8 mouse cellular contexts compared by ENCODE assay signal in the genomic region with DNA sequence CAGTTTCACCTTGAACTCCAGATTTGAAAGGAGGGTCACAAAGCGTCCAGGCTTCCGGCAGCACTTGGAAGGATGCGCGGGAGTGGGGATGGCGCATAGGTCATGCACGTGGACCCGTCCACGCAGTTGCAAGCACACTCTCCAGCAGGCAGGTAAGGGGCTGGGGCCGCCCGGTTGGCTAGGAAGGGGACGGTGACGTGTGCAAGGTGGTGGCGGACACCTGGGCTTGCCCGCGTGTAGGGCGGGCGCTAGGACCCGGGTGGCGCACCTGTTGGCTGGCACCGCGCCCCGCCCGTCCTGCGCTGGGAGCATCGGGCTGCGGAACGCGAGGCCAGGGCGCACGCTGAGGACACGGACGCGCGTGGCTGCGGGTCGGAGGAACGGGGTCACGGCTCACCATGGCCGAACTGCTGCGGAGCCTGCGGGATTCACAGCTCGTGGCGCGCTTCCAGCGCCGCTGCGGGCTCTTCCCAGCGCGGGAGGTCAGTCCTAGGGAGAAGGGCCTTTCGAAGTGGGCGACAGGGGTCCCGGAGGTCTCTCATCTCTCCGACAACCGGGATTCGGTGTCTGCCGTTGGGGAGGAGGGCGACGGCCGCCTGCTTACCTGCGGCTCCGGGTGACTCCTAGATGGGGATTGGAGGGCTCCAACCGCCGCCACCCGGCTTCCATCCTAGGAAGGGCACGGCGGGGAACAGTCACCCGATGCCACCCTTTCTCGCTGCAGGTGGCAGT. TPM values are rescaled to one million over a fixed set of nuclear protein-coding genes. Genes with fewer than 3 reads are reported as not detected.
DNase-seq lines count a peak whose midpoint lies in the region; ATAC-seq and TF ChIP-seq lines count a peak whose summit lies in the region.

Gene Sgpp2, plus strand, starts transcription at position 325 of the 732 bp plus-strand sequence.

- DNase-seq in heart, adult 2 months, result peak; percentile 4 to 20
- DNase-seq in heart, adult 18-20 months, result no peak
- DNase-seq in cerebellum, adult 9-11 months, result peak; percentile 93
- DNase-seq in frontal cortex, postnatal 25 days (ENCODE audit: low spot score in 2 of 2), result peak; percentile 6 to 7
- DNase-seq in liver, postnatal 0 days, result peak; percentile 50
- peak; percentile 57 for DNase-seq in retina, postnatal 1 day

- no peak within 1 kb of the TSS for H3K27ac ChIP-seq in heart, adult 2 months
- H3K27ac ChIP-seq in kidney, embryonic 15.5 days, result peak within 1 kb of the TSS; percentile 72
- H3K27ac ChIP-seq in liver, postnatal 0 days (ENCODE audit: low read depth), result no peak within 1 kb of the TSS

- 1% methylated on average over 67 of the region's 68 CpGs for WGBS in heart, adult 2 months
- under 1% methylated on average over 64 of the region's 68 CpGs for WGBS in kidney, embryonic 15.5 days
- 2% methylated on average over 66 of the region's 68 CpGs for WGBS in liver, postnatal 0 days (ENCODE audit: insufficient replicate concordance)

- ATAC-seq in kidney, embryonic 15.5 days (replicated peaks; ENCODE audit: low FRiP score), result peak; percentile 71
- ATAC-seq in liver, postnatal 0 days, result peak; percentile 62; the same call in 1 of the 2 replicates
- no peak for ATAC-seq in megakaryocyte progenitor cell, adult 5-6 weeks (replicated peaks; ENCODE audit: poor library complexity)

- no peaks in the 10 kb centered on the region for H3K4me1 ChIP-seq in heart, adult 2 months (ENCODE audit: control insufficient read depth, insufficient read depth, low read length)
- peaks cover 39% of the 10 kb centered on the region for H3K4me1 ChIP-seq in kidney, embryonic 15.5 days
- H3K4me1 ChIP-seq in liver, postnatal 0 days (ENCODE audit: insufficient read depth), result no peaks in the 10 kb centered on the region

- TF ChIP-seq POLR2A in heart, adult 2 months (IDR thresholded peaks at IDR 0.05; ENCODE audit: insufficient read depth, low read depth, low read length), result no peak

- intact Hi-C loops in heart, adult 2 months (cut with DNase I), result no loop called here

- H3K4me3 ChIP-seq in heart, adult 2 months, result peak within 1 kb of the TSS; percentile 28
- H3K4me3 ChIP-seq in kidney, embryonic 15.5 days (replicated peaks), result peak within 1 kb of the TSS; percentile 64
- peak within 1 kb of the TSS; percentile 44 for H3K4me3 ChIP-seq in liver, postnatal 0 days (ENCODE audit: low read depth, low read length)

- no peaks in the 10 kb centered on the region for H3K36me3 ChIP-seq in heart, adult 2 months (ENCODE audit: control insufficient read depth, insufficient read depth, low read length)
- H3K36me3 ChIP-seq in kidney, embryonic 15.5 days, result no peaks in the 10 kb centered on the region
- no peaks in the 10 kb centered on the region for H3K36me3 ChIP-seq in liver, postnatal 0 days (replicated peaks; ENCODE audit: insufficient read depth, low read length)

- peaks cover 12% of the 10 kb centered on the region for H3K27me3 ChIP-seq in heart, adult 2 months (ENCODE audit: control insufficient read depth, insufficient read depth, low read length)
- H3K27me3 ChIP-seq in kidney, embryonic 15.5 days, result peaks cover 44% of the 10 kb centered on the region
- peaks cover 28% of the 10 kb centered on the region for H3K27me3 ChIP-seq in liver, postnatal 0 days (ENCODE audit: insufficient read depth, low read length)

- H3K79me2 ChIP-seq in heart, adult 2 months (replicated peaks; ENCODE audit: control insufficient read depth, insufficient read depth, low read length), result no peaks in the 10 kb centered on the region

- no peak within 1 kb of the TSS for H3K9ac ChIP-seq in heart, adult 2 months (ENCODE audit: low read depth, low read length)
- peak within 1 kb of the TSS; percentile 53 for H3K9ac ChIP-seq in kidney, embryonic 15.5 days
- H3K9ac ChIP-seq in liver, postnatal 0 days (replicated peaks), result no peak within 1 kb of the TSS

- no peaks in the 10 kb centered on the region for H3K9me3 ChIP-seq in kidney, embryonic 15.5 days (replicated peaks)
- no peaks in the 10 kb centered on the region for H3K9me3 ChIP-seq in liver, postnatal 0 days (ENCODE audit: low read length)

- H3K4me2 ChIP-seq in kidney, embryonic 15.5 days, result peak within 1 kb of the TSS; percentile 94
- H3K4me2 ChIP-seq in liver, postnatal 0 days (ENCODE audit: low read depth, low read length), result peak within 1 kb of the TSS; percentile 66

- TF ChIP-seq CTCF in heart, adult 2 months (IDR thresholded peaks at IDR 0.05), result no peak
- no peak for TF ChIP-seq CTCF in liver, postnatal 0 days (IDR thresholded peaks at IDR 0.05; ENCODE audit: low read depth)

- TF ChIP-seq EP300 in heart, adult 2 months (IDR thresholded peaks at IDR 0.05; ENCODE audit: insufficient read depth, low read depth, low read length), result no peak
- no peak for TF ChIP-seq EP300 in liver, postnatal 0 days (IDR thresholded peaks at IDR 0.05; ENCODE audit: low read depth)

RNA-seq across cellular contexts. Expression of gene Sgpp2, which starts in this region (rescaled TPM):
- total RNA-seq in heart, adult 2 months (2021), result under 1 TPM in 1 of 2 experiments, not detected in 1; 0.09 TPM
- 0.26 and 0.31 TPM in 2 replicates for polyA plus RNA-seq in heart, adult 2 months (2012; rRNA removed)
- total RNA-seq in heart, adult 18-20 months (2021), result under 1 TPM in 1 of 2 experiments, not detected in 1; 0.05 TPM
- polyA plus RNA-seq in kidney, embryonic 15.5 days (2015; fragmentation: Nextera tagmentation; extraction: Ambion mirVana), result 20.0 and 21.7 TPM in 2 replicates
- 0.09 and 0.14 TPM in 2 replicates for polyA plus RNA-seq in liver, postnatal 0 days (2015; fragmentation: Nextera tagmentation; extraction: Ambion mirVana)
- not detected in 2 replicates for total RNA-seq in megakaryocyte progenitor cell, adult 5-6 weeks (2015)
- total RNA-seq in megakaryocyte progenitor cell, adult 5-6 weeks (2017), result not detected in 2 replicates

Comparison
In these comparisons a context has a peak if more than half of its experiments do, and no peak if none do; other contexts are left out.
1. RNA of gene Sgpp2 (polyA plus RNA-seq): 20.0 to 21.7 TPM in kidney, embryonic 15.5 days; 0.26 to 0.31 TPM in heart, adult 2 months and 0.09 to 0.14 TPM in liver, postnatal 0 days; every median in the first group is over 10 times any median in the second.
2. Peak in DNase-seq and H3K4me3 ChIP-seq in heart, adult 2 months; RNA of the gene not detected or under 1 TPM.
3. Peak in DNase-seq, ATAC-seq, H3K4me3 ChIP-seq and H3K4me2 ChIP-seq in liver, postnatal 0 days; RNA of the gene not detected or under 1 TPM.
4. DNase-seq: peak in cerebellum, adult 9-11 months (single experiment), frontal cortex, postnatal 25 days (2 of 2) and retina, postnatal 1 day (single experiment); none in heart, adult 18-20 months (0 of 2).
5. Peak in every context shown above with its lines, with median percentiles within 50 percentile points of each other: H3K4me3 ChIP-seq.